Mouse (Mus musculus) kidney, adult 2 months (tissue): ENCODE results near the gene Mat2a. TPM values are rescaled to one million over a fixed set of nuclear protein-coding genes. Genes with fewer than 3 reads are reported as not detected.
"Not testable (repeated sequence)": the region's sequence is repeated elsewhere in the genome, so short reads cannot be mapped to it uniquely, and the experiment has no call there.

Source experiments
- DNase-seq: peaks from one replicate; pipeline ENCODE4 v3.0.0; 2021
- H3K27ac ChIP-seq: fragments of 200-500 bp; 2 replicates; pipeline ENCODE4 v1.5.1; 2012; ENCODE audit warnings: low read depth, low read length, control low read depth, inconsistent platforms; ENCODE audit not compliant: insufficient read depth
- H3K27me3 ChIP-seq: fragments of 200-500 bp; replicated peaks from 2 replicates; pipeline ENCODE4 v1.6.1; 2012; ENCODE audit warnings: mild to moderate bottlenecking, moderate library complexity, low read length, inconsistent platforms; ENCODE audit not compliant: control insufficient read depth, insufficient read depth
- H3K36me3 ChIP-seq: fragments of 200-500 bp; 2 replicates; pipeline ENCODE4 v1.6.1; 2012; ENCODE audit warnings: mild to moderate bottlenecking, moderate library complexity, low read length, inconsistent platforms; ENCODE audit not compliant: control insufficient read depth, insufficient read depth
- H3K4me1 ChIP-seq: fragments of 200-500 bp; 2 replicates; pipeline ENCODE4 v1.6.1; 2011; ENCODE audit warnings: low read length; ENCODE audit not compliant: control insufficient read depth, insufficient read depth
- H3K4me3 ChIP-seq: fragments of 200-500 bp; 2 replicates; pipeline ENCODE4 v1.5.1; 2011; ENCODE audit warnings: mild to moderate bottlenecking, low read depth, low read length, control low read depth; ENCODE audit not compliant: insufficient read depth
- CTCF ChIP-seq: fragments of 200-500 bp; conservative IDR thresholded peaks from 2 replicates; pipeline ENCODE4 v1.5.1; 2011; ENCODE audit warnings: low read depth, mild to moderate bottlenecking, control low read depth, low read length, moderate library complexity, mixed read lengths; ENCODE audit not compliant: insufficient read depth, insufficient read length
- POLR2A ChIP-seq: fragments of 200-500 bp; IDR thresholded peaks from one replicate; pipeline ENCODE4 v1.6.1; 2011; ENCODE audit warnings: low read depth, low read length, control low read depth
- WGBS: fragments of 180-500 bp; shearing (Covaris S2); methylation state at CpG from one replicate; pipeline ENCODE4 v1.1.7; 2018; 5-methylcytosine and 5-hydroxymethylcytosine counted together
- polyA plus RNA-seq: library from polyadenylated mRNA; depleted of rRNA; stranded (reverse); fragments of >200 nt; gene quantifications from 2 replicates; pipeline ENCODE4 v1.2.3, GENCODE M21; 2012

The Mat2a gene
- polyA plus RNA-seq, 1 experiment, result 168 TPM

GRCm38 (mm10) chr6:72479645-72480421 is 40.5 kb upstream of the Mat2a start:
- H3K27ac ChIP-seq, result no peak overlapping the region
- no peak for DNase-seq
- peaks cover 28% of the 10 kb centered on the region for H3K4me1 ChIP-seq
- no peak for TF ChIP-seq CTCF
- TF ChIP-seq POLR2A, result no peak
- no peak overlapping the region for H3K4me3 ChIP-seq
- WGBS, result 81% methylated on average over 12 of the region's 12 CpGs
- H3K27me3 ChIP-seq, result no peaks in the 10 kb centered on the region
- H3K36me3 ChIP-seq, result no peaks in the 10 kb centered on the region

GRCm38 (mm10) chr6:72478691-72479090 is 39.3 kb upstream of the Mat2a start:
- H3K27me3 ChIP-seq, H3K4me3 ChIP-seq, H3K27ac ChIP-seq, DNase-seq, H3K36me3 ChIP-seq: not testable (repeated sequence)
- peaks cover 30% of the 10 kb centered on the region for H3K4me1 ChIP-seq
- 95% methylated on average over 3 of the region's 3 CpGs for WGBS

- Histone ChIP-seq H3K36me3 (no peaks in the 10 kb centered on the region), H3K4me1 (peaks cover 34% of the 10 kb centered on the region), H3K27ac (peak overlapping the region; percentile 84), H3K27me3 (no peaks in the 10 kb centered on the region), H3K4me3 (no peak overlapping the region)
- peak; percentile 88 for DNase-seq
- WGBS, result 57% methylated on average over 3 of the region's 3 CpGs
- TF ChIP-seq POLR2A (no peak), CTCF (no peak)
Observed at GRCm38 (mm10) chr6:72477621-72478020, 38.3 kb upstream of the Mat2a start.

GRCm38 (mm10) chr6:72476836-72477235 is 37.5 kb upstream of the Mat2a start:
- Histone ChIP-seq H3K36me3 (no peaks in the 10 kb centered on the region), H3K4me3 (no peak overlapping the region), H3K4me1 (peaks cover 32% of the 10 kb centered on the region), H3K27ac (peak overlapping the region; percentile 95), H3K27me3 (no peaks in the 10 kb centered on the region)
- peak; percentile 79 for DNase-seq
- no peak for TF ChIP-seq POLR2A
- no peak for TF ChIP-seq CTCF
- WGBS, result 67% methylated on average over 5 of the region's 5 CpGs

GRCm38 (mm10) chr6:72475221-72475985 is 36.0 kb upstream of the Mat2a start:
- peak; percentile 76 for DNase-seq
- no peaks in the 10 kb centered on the region for H3K27me3 ChIP-seq
- no peak overlapping the region for H3K4me3 ChIP-seq
- 55% methylated on average over 4 of the region's 4 CpGs for WGBS
- peaks cover 34% of the 10 kb centered on the region for H3K4me1 ChIP-seq
- peak overlapping the region; percentile 95 for H3K27ac ChIP-seq
- H3K36me3 ChIP-seq, result no peaks in the 10 kb centered on the region
- TF ChIP-seq CTCF (no peak), POLR2A (no peak)

- 47% methylated on average over 14 of the region's 14 CpGs for WGBS
- TF ChIP-seq POLR2A (no peak), CTCF (no peak)
- Histone ChIP-seq H3K27me3 (no peaks in the 10 kb centered on the region), H3K27ac (peak overlapping the region; percentile 76), H3K4me1 (peaks cover 39% of the 10 kb centered on the region), H3K36me3 (no peaks in the 10 kb centered on the region), H3K4me3 (peak overlapping the region; percentile 2; the same call in 1 of the 2 replicates)
- peak; percentile 87 for DNase-seq
Observed at GRCm38 (mm10) chr6:72473264-72474041, 34.1 kb upstream of the Mat2a start.
